Mouse (Mus musculus) hematopoietic stem cell, adult 5-6 weeks (primary cell): ENCODE data around the gene Dut. TPM values are rescaled to one million over a fixed set of nuclear protein-coding genes. Genes with fewer than 3 reads are reported as not detected.

ENCODE experiments used
- ATAC-seq, 2 experiments: fragments of 125-278 bp in 1 of 2; replicated peaks in 1 of 2; 2 replicates each; pipeline ENCODE4 v1.8.0; 2016 to 2017; ENCODE audit warnings: inconsistent platforms in 2 of 2, mild to moderate bottlenecking in 2 of 2, moderate number of reproducible peaks in 2 of 2, low read depth in 1 of 2, moderate TSS enrichment in 1 of 2; ENCODE audit not compliant: low FRiP score in 2 of 2, poor library complexity in 2 of 2, severe bottlenecking in 2 of 2, insufficient read depth in 1 of 2, low TSS enrichment in 1 of 2
- total RNA-seq: library from RNA; stranded (forward); fragments of 172-1452, 232-1000 nt; gene quantifications from 2 replicates; pipeline ENCODE4 v1.2.3, GENCODE M21; 2017

The Dut gene
- 150 and 167 TPM in 2 replicates for total RNA-seq

- peak; percentile 91 to 96 for ATAC-seq
Measured at GRCm38 (mm10) chr2:125247108-125247961, at the start of gene Dut. TSS of gene Dut (plus strand) at chr2:125247190.

GRCm38 (mm10) chr2:125208894-125209596 is 37.9 kb upstream of the Dut start:
- no peak for ATAC-seq

GRCm38 (mm10) chr2:125211831-125212510 is 35.0 kb upstream of the Dut start:
- no peak for ATAC-seq

- peak; percentile 79 to 82; a peak in 3 of 4 replicates for ATAC-seq
Measured at GRCm38 (mm10) chr2:125214592-125214991, 32.4 kb upstream of the Dut start.

- peak; percentile 53 to 62; a peak in 3 of 4 replicates for ATAC-seq
Measured at GRCm38 (mm10) chr2:125217286-125217685, 29.7 kb upstream of the Dut start.

GRCm38 (mm10) chr2:125218566-125218965 is 28.4 kb upstream of the Dut start:
- ATAC-seq, result no peak

- no peak for ATAC-seq
Measured at GRCm38 (mm10) chr2:125219268-125219667, 27.7 kb upstream of the Dut start.

- ATAC-seq, result no peak
Measured at GRCm38 (mm10) chr2:125221673-125222072, 25.3 kb upstream of the Dut start.

- no peak for ATAC-seq
Measured at GRCm38 (mm10) chr2:125228472-125229409, 18.2 kb upstream of the Dut start.

GRCm38 (mm10) chr2:125232183-125232582 is 14.8 kb upstream of the Dut start:
- ATAC-seq, result no peak

- ATAC-seq, result no peak
Measured at GRCm38 (mm10) chr2:125233537-125233936, 13.5 kb upstream of the Dut start.

GRCm38 (mm10) chr2:125234049-125234448 is 12.9 kb upstream of the Dut start:
- ATAC-seq, result no peak

GRCm38 (mm10) chr2:125245545-125246285 is 1.3 kb upstream of the Dut start:
- no peak for ATAC-seq

- ATAC-seq, result no peak
Measured at GRCm38 (mm10) chr2:125246669-125247068, 321 bp upstream of the Dut start.

- no peak for ATAC-seq
Measured at GRCm38 (mm10) chr2:125247962-125248235, 909 bp downstream of the Dut start.

GRCm38 (mm10) chr2:125248256-125248655 is 1.3 kb downstream of the Dut start:
- ATAC-seq, result no peak

GRCm38 (mm10) chr2:125249339-125249738 is 2.3 kb downstream of the Dut start:
- no peak for ATAC-seq
